Mouse (Mus musculus): ENCODE measurements around the gene Epha1. TPM values are rescaled to one million over a fixed set of nuclear protein-coding genes. Genes with fewer than 3 reads are reported as not detected.
A peak's percentile ranks its signal among the peaks of the same experiment; 100 is the strongest.

Epha1 gene
- total RNA-seq, 2 experiments from 2014 or later = 0.12 to 0.29 TPM

GRCm38 (mm10) chr6:42330946-42331345, 42.1 kb downstream of the Epha1 start:
- no peak for DNase-seq (ENCODE audit: extremely low spot score in 1 of 2, low spot score in 2 of 2)
- intact Hi-C loops (cut with DNase I) = loop anchor here (10.0 kb wide), 1 partner anchor 534 kb away; no protein-coding TSS in a partner anchor
- TF ChIP-seq CTCF (IDR thresholded peaks at IDR 0.05) = no peak
- Histone ChIP-seq H3K27ac (no peak overlapping the region), H3K4me3 (no peak overlapping the region)

GRCm38 (mm10) chr6:42330216-42330615, 42.9 kb downstream of the Epha1 start:
- no peak for DNase-seq (ENCODE audit: extremely low spot score in 1 of 2, low spot score in 2 of 2)
- intact Hi-C loops (cut with DNase I) = loop anchor here (10.0 kb wide), 1 partner anchor 535 kb away; no protein-coding TSS in a partner anchor
- Histone ChIP-seq H3K27ac (no peak overlapping the region), H3K4me3 (no peak overlapping the region)
- no peak for TF ChIP-seq CTCF (IDR thresholded peaks at IDR 0.05)

- H3K27ac ChIP-seq = no peak overlapping the region
Measured at GRCm38 (mm10) chr6:42328757-42329156, 44.3 kb downstream of the Epha1 start.

DNA sequence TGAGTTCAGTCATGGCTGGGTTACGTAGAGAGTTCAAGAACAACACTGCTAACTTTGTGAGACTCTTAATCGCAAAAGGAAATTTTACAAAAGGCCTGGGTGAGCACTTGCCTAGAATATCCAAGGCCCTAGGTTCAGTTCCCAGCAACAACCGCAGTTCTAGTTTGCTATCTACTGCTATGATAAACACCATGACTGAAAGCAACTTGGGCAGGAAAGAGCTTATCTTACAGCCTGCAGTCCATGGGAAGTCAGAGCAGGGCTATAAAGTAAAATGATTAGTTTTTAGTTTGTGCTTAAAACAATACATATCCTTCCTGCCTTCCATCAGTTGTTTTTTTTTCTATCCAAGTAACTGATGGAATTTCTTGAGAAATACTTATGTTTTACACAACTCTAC, 46.6 kb downstream of the Epha1 start:
- no peak for TF ChIP-seq CTCF (IDR thresholded peaks at IDR 0.05)
- no peak overlapping the region for H3K27ac ChIP-seq
- intact Hi-C loops (cut with DNase I) = loop anchor here (10.0 kb wide), 2 partner anchors 258 to 562 kb away; no protein-coding TSS in a partner anchor
- no peak for DNase-seq (ENCODE audit: extremely low spot score in 1 of 2, low spot score in 2 of 2)
- no peak overlapping the region for H3K4me3 ChIP-seq

More at GRCm38 (mm10) chr6:42328757-42329156, 44.3 kb downstream of the Epha1 start:
- TF ChIP-seq CTCF (IDR thresholded peaks at IDR 0.05) = no peak
- no peak overlapping the region for H3K4me3 ChIP-seq
- intact Hi-C loops (cut with DNase I) = loop anchor here (10.0 kb wide), 2 partner anchors 256 to 564 kb away; no protein-coding TSS in a partner anchor
- DNase-seq (ENCODE audit: extremely low spot score in 1 of 2, low spot score in 2 of 2) = no peak

DNA sequence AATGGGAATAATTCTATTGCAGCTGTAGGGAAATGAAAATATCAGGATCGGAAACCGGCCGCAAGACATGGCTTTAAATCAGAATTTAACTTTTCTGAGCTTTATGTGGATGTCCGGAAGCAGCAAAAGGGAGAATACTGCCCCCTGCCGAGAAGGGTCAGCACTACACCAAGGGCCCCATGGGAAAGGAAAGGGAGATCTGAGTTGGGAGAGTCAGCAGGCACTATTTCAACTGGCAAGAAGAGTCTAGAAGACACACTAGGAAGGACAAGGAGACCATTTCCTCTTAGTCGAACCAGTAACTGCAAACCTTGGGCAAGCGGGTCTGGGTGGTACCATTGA, 47.8 kb downstream of the Epha1 start:
- peak; percentile 93 for TF ChIP-seq CTCF (IDR thresholded peaks at IDR 0.05)
- intact Hi-C loops (cut with DNase I) = loop anchor here (2.0 to 10.0 kb wide), 4 partner anchors 24 to 560 kb away; partner anchors contain the start of gene Zyx
- peak overlapping the region; percentile 63 for H3K4me3 ChIP-seq
- peak; percentile 82 to 88 for DNase-seq (ENCODE audit: extremely low spot score in 1 of 2, low spot score in 2 of 2)
- H3K27ac ChIP-seq = peak overlapping the region; percentile 94

DNA sequence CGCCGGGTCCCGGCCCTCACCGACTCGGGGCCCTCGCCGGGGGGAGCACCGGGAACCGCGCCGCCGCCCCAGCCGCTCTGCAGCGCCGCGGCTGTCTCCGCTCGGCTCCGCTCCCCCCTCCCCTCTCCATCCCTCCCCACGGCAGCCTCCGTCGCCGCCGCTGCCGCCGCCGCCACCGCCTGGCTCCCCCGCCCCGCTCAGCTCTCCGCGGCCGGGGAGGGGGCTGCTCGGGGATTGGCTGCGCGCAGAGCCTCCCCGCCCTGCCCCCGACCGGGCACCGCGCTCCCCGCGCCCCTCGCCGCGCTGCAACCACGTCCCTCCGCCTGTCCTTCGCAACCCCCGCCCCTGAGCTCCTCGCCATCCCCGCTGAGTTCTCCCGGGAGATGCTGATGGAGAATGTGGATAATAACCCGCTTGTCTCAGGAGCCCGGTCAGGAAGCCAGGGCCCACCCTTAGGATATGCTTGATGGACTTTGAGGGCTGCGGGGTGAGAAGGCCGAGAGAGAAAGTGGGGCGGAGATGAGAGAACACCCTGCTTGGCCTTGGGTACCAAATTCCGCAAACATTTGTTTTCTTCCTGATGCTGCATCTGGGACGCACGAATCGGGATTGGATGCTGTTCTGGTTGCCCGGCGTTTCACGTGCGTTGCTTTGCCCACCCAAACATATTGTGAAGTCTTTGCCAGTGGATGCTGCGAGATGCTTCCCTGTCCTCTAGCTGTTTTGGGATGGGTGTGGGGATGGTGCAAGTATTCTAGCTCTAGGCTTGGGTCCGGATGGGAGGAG, 48.4 kb downstream of the Epha1 start, which contains the start of gene Fam131b:
TSS of gene Fam131b (minus strand) at position 162 of the 786 bp plus-strand sequence.
- intact Hi-C loops (cut with DNase I) = loop anchor here (2.0 to 10.0 kb wide), 5 partner anchors 24 to 560 kb away; partner anchors contain the start of gene Zyx
- Histone ChIP-seq H3K4me3 (peak within 1 kb of the TSS; percentile 63), H3K27ac (peak within 1 kb of the TSS; percentile 94)
- DNase-seq (ENCODE audit: extremely low spot score in 1 of 2, low spot score in 2 of 2) = peak; percentile 79 to 85
- TF ChIP-seq CTCF (IDR thresholded peaks at IDR 0.05) = no peak

GRCm38 (mm10) chr6:42324067-42324481, 49.0 kb downstream of the Epha1 start:
- intact Hi-C loops (cut with DNase I) = loop anchor here (2.0 to 10.0 kb wide), 5 partner anchors 25 to 559 kb away; partner anchors contain the start of gene Zyx
- Histone ChIP-seq H3K27ac (peak overlapping the region; percentile 94), H3K4me3 (peak overlapping the region; percentile 63)
- DNase-seq (ENCODE audit: extremely low spot score in 1 of 2, low spot score in 2 of 2) = peak in 1 of 2 experiments; percentile 52
- no peak for TF ChIP-seq CTCF (IDR thresholded peaks at IDR 0.05)

DNA sequence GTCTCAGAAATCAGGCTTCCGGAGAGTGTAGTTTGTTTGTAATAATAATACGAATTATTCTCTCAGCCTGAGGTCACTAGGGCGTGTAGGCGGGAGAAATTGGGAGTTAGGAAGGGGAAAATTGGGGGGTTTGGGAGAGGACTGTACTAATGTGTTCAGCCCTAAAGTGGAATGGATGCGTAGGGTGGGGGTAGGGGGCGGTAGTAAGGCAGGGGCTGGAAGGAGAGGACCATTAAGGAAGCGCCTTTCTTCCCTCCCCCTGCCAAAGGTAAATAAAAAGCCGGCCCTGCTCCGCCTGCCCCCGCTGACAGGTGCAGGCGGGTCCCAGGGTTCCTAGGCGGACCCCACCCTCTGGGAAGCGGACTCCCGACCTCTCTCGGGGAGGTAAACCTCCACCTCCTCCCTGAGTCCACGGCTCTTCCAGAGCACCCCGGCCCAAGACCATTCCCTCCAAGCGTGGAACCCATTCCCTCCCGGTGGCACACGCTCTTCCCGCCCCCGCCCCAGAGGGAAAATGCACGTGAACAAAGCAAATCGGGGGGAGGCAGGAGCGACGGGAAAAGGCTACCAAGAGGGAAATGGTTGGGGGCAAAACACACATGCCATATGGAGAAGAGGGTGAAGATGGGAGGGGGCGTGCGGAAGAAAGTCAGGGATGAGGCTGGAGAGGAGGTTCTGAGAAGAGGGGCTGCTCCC, 49.5 kb downstream of the Epha1 start:
- intact Hi-C loops (cut with DNase I) = loop anchor here (2.0 to 10.0 kb wide), 5 partner anchors 25 to 559 kb away; partner anchors contain the start of gene Zyx
- Histone ChIP-seq H3K4me3 (peak overlapping the region; percentile 63), H3K27ac (peak overlapping the region; percentile 94)
- no peak for DNase-seq (ENCODE audit: extremely low spot score in 1 of 2, low spot score in 2 of 2)
- no peak for TF ChIP-seq CTCF (IDR thresholded peaks at IDR 0.05)

- intact Hi-C loops (cut with DNase I) = no loop called here
- no peak for TF ChIP-seq CTCF (IDR thresholded peaks at IDR 0.05)
- H3K27ac ChIP-seq = no peak overlapping the region
- no peak overlapping the region for H3K4me3 ChIP-seq
- DNase-seq (ENCODE audit: extremely low spot score in 1 of 2, low spot score in 2 of 2) = no peak
Measured at GRCm38 (mm10) chr6:42318293-42318692, 54.8 kb downstream of the Epha1 start.

- intact Hi-C loops (cut with DNase I) = no loop called here
- Histone ChIP-seq H3K4me3 (no peak overlapping the region), H3K27ac (no peak overlapping the region)
- TF ChIP-seq CTCF (IDR thresholded peaks at IDR 0.05) = no peak
- no peak for DNase-seq (ENCODE audit: extremely low spot score in 1 of 2, low spot score in 2 of 2)
Measured at GRCm38 (mm10) chr6:42310427-42311053, 62.5 kb downstream of the Epha1 start.

GRCm38 (mm10) chr6:42309816-42310378, 63.2 kb downstream of the Epha1 start:
- intact Hi-C loops (cut with DNase I) = no loop called here
- no peak overlapping the region for H3K27ac ChIP-seq
- DNase-seq (ENCODE audit: extremely low spot score in 1 of 2, low spot score in 2 of 2) = no peak
- TF ChIP-seq CTCF (IDR thresholded peaks at IDR 0.05) = no peak; the same call in none of the 2 replicates
- H3K4me3 ChIP-seq = no peak overlapping the region

Other genes with a start within 250 kb of the Epha1 start
- not detected for gene Tas2r139, start 232.3 kb downstream of the Epha1 start, total RNA-seq (2021)
- not detected for gene Tas2r144, start 157.9 kb downstream of the Epha1 start, total RNA-seq (2021)
- 10 to 100 TPM in 1 of 2 experiments, 1 to 10 TPM in 1; 9.0 to 10.0 TPM for gene Gstk1, start 127.3 kb downstream of the Epha1 start, total RNA-seq (2021)
- gene Tmem139, start 111.3 kb downstream of the Epha1 start, total RNA-seq (2021) = not detected
- gene Casp2, start 108.3 kb downstream of the Epha1 start, total RNA-seq (2021) = 10 to 100 TPM; 19.7 to 28.1 TPM
- gene Clcn1, start 86.6 kb downstream of the Epha1 start, total RNA-seq (2021) = 1 to 10 TPM; 5.3 to 6.4 TPM
- gene Fam131b, start 48.6 kb downstream of the Epha1 start, total RNA-seq (2021) = 100 to 1,000 TPM; 111 TPM
- 10 to 100 TPM; 47.6 to 47.8 TPM for gene Zyx, start 23.6 kb downstream of the Epha1 start, total RNA-seq (2021)
- gene Tas2r143, start 27.0 kb upstream of the Epha1 start, total RNA-seq (2021) = not detected
- gene Tas2r135, start 32.2 kb upstream of the Epha1 start, total RNA-seq (2021) = not detected
- gene Tas2r126, start 61.3 kb upstream of the Epha1 start, total RNA-seq (2021) = not detected
- gene Olfr458, start 91.9 kb upstream of the Epha1 start, total RNA-seq (2021) = not detected
- not detected for gene Olfr457, start 103.1 kb upstream of the Epha1 start, total RNA-seq (2021)
- not detected for gene Olfr456, start 113.9 kb upstream of the Epha1 start, total RNA-seq (2021)
- gene Olfr455, start 174.3 kb upstream of the Epha1 start, total RNA-seq (2021) = not detected
- not detected for gene Tcaf3, start 224.4 kb upstream of the Epha1 start, total RNA-seq (2021)